Mouse (Mus musculus) ES-Bruce4 (cell line): ENCODE results near the gene Slc28a3. TPM values are rescaled to one million over a fixed set of nuclear protein-coding genes. Genes with fewer than 3 reads are reported as not detected.
A peak's percentile ranks its signal among the peaks of the same experiment; 100 is the strongest.

Experiments
- H3K27ac ChIP-seq: 2 replicates; pipeline ENCODE4 v1.5.1; 2012; ENCODE audit warnings: low read length, inconsistent platforms; ENCODE audit not compliant: insufficient read depth
- H3K27me3 ChIP-seq: 2 replicates; pipeline ENCODE4 v1.6.1; 2012; ENCODE audit warnings: mild to moderate bottlenecking, low read length, inconsistent platforms; ENCODE audit not compliant: control insufficient read depth, poor library complexity, insufficient read depth, severe bottlenecking
- H3K36me3 ChIP-seq: 2 replicates; pipeline ENCODE4 v1.6.1; 2012; ENCODE audit warnings: inconsistent platforms, mild to moderate bottlenecking, low read length, moderate library complexity; ENCODE audit not compliant: control insufficient read depth, poor library complexity, insufficient read depth, severe bottlenecking
- H3K4me1 ChIP-seq: one replicate; pipeline ENCODE4 v1.8.1; 2011; ENCODE audit warnings: low read length; ENCODE audit not compliant: control insufficient read depth, insufficient read depth
- H3K4me3 ChIP-seq: 2 replicates; pipeline ENCODE4 v1.5.1; 2011; ENCODE audit warnings: low read depth, mild to moderate bottlenecking, low read length
- H3K9ac ChIP-seq: 2 replicates; pipeline ENCODE4 v1.6.1; 2012; ENCODE audit warnings: low read depth, mild to moderate bottlenecking, inconsistent platforms; ENCODE audit not compliant: poor library complexity, severe bottlenecking
- H3K9me3 ChIP-seq: replicated peaks from 2 replicates; pipeline ENCODE4 v1.6.1; 2012; ENCODE audit warnings: mild to moderate bottlenecking, low read length, inconsistent platforms; ENCODE audit not compliant: control insufficient read depth, poor library complexity, insufficient read depth, severe bottlenecking
- CTCF ChIP-seq: IDR thresholded peaks from one replicate; pipeline ENCODE4 v1.8.1; 2011; ENCODE audit warnings: low read depth, low read length
- EP300 ChIP-seq: IDR thresholded peaks from 2 replicates; pipeline ENCODE4 v1.6.1; 2011; ENCODE audit warnings: low read depth, low read length; ENCODE audit not compliant: insufficient read depth
- POLR2A ChIP-seq: IDR thresholded peaks from one replicate; pipeline ENCODE4 v1.8.1; 2011; ENCODE audit warnings: low read length; ENCODE audit not compliant: insufficient read depth
- polyA plus RNA-seq: library from polyadenylated mRNA; stranded (reverse); fragments of >200 nt; gene quantifications from 2 replicates; pipeline ENCODE4 v1.2.4, GENCODE M21; 2011; ENCODE audit warnings: low read depth; ENCODE audit not compliant: missing spikeins, insufficient read depth, insufficient read length

Gene Slc28a3
- polyA plus RNA-seq, 1 experiment, result 0.31 TPM

DNA sequence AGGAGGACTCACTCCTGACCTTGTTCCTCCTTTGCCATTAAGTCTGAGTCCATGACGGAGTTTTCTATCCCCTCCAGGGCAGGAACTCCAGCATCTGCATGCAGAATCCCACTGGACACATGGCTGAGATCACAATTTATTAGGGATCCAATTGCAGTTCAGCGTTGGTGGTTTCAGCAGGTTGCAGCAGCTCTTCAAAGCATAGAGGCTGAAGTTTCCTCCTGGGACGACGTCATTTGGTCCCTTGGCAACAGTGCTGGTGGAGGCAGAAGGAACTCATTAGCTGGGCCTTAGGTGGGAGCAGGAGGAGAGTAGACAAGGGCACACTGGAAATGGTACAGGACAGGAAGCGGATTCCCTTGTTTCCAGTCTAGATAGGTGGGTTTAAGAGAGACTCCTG is 55.1 kb downstream of the Slc28a3 start:
- Histone ChIP-seq H3K27me3 (no peaks in the 10 kb centered on the region), H3K4me1 (no peaks in the 10 kb centered on the region), H3K4me3 (no peak overlapping the region), H3K9ac (no peak overlapping the region), H3K36me3 (no peaks in the 10 kb centered on the region), H3K27ac (no peak overlapping the region), H3K9me3 (no peaks in the 10 kb centered on the region)
- TF ChIP-seq CTCF (no peak), EP300 (no peak), POLR2A (no peak)

GRCm38 (mm10) chr13:58551924-58552323 is 58.8 kb downstream of the Slc28a3 start:
- TF ChIP-seq EP300, result no peak
- no peak for TF ChIP-seq POLR2A
- no peak for TF ChIP-seq CTCF

DNA sequence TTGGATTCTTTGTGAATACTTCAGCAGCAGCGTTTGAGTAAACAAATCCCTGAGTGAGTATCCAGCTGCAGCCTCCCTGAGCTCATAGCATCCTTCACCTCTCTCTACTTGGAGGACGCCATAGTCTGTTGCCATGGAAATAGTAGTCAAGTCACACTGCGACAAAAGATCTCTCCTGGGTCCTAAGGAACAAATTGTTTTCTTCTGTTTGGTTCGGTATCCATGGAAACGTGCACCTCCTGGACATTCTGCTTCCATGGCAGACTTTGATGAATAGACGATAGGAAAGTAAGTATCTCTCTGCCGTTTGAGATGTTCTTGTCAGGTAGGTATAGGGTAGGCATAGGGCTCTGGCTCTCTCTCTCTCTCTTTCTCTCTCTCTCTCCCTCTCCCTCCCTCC is 63.1 kb downstream of the Slc28a3 start:
- Histone ChIP-seq H3K9ac (no peak overlapping the region), H3K4me1 (no peaks in the 10 kb centered on the region), H3K9me3 (no peaks in the 10 kb centered on the region), H3K36me3 (no peaks in the 10 kb centered on the region), H3K4me3 (no peak overlapping the region), H3K27me3 (no peaks in the 10 kb centered on the region), H3K27ac (no peak overlapping the region)
- no peak for TF ChIP-seq EP300
- TF ChIP-seq POLR2A, result no peak
- no peak for TF ChIP-seq CTCF

More at GRCm38 (mm10) chr13:58551924-58552323, 58.8 kb downstream of the Slc28a3 start:
- no peaks in the 10 kb centered on the region for H3K36me3 ChIP-seq
- H3K9ac ChIP-seq, result no peak overlapping the region
- H3K4me3 ChIP-seq, result no peak overlapping the region
- H3K4me1 ChIP-seq, result no peaks in the 10 kb centered on the region
- H3K27ac ChIP-seq, result no peak overlapping the region
- H3K9me3 ChIP-seq, result no peaks in the 10 kb centered on the region
- no peaks in the 10 kb centered on the region for H3K27me3 ChIP-seq

DNA sequence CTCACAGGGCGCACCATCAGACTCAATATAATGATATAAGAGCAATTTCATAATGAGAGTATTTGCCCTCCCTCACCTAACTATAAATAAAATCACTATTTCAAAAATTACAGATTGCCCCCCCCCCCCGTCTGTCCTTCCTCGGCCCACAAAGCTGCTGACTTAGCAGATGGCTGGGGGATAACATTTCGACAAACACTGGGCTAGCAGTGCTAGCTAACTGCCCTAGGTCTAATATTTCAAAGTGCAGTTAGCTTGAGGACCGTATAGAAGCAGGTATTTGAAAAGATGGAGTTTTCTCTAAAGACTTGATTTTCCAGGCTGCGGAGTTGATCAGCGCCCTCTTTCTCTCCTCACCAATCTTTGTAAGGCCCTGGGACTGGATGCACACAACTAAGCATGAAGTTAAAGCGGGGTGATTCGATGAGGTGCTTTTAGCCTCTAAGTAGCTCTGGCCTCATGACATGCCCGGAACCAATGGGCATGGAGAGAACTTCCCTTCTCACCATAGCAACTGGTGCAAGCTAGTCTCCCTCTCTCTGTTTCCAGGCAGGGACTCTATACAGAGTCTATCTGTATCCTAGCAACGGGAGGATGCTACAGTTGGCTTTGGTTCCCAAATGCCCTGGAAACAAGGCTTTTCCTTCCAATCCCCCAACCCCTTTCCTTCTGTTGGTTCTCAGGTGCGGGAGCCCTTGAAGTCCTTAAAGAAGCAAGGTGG is 66.8 kb downstream of the Slc28a3 start:
- Histone ChIP-seq H3K27ac (no peak overlapping the region), H3K27me3 (no peaks in the 10 kb centered on the region), H3K36me3 (no peaks in the 10 kb centered on the region), H3K4me1 (peaks cover 1% of the 10 kb centered on the region), H3K9ac (no peak overlapping the region), H3K9me3 (no peaks in the 10 kb centered on the region), H3K4me3 (no peak overlapping the region)
- TF ChIP-seq CTCF (no peak), POLR2A (no peak), EP300 (no peak)

- H3K27ac ChIP-seq, result no peak overlapping the region
- H3K27me3 ChIP-seq, result no peaks in the 10 kb centered on the region
- H3K9ac ChIP-seq, result no peak overlapping the region
- no peak overlapping the region for H3K4me3 ChIP-seq
- H3K9me3 ChIP-seq, result no peaks in the 10 kb centered on the region
- TF ChIP-seq EP300, result no peak
- peak; percentile 98 for TF ChIP-seq CTCF
- H3K4me1 ChIP-seq, result peaks cover 1% of the 10 kb centered on the region
- no peaks in the 10 kb centered on the region for H3K36me3 ChIP-seq
Measured at GRCm38 (mm10) chr13:58543066-58543465, 67.6 kb downstream of the Slc28a3 start.

DNA sequence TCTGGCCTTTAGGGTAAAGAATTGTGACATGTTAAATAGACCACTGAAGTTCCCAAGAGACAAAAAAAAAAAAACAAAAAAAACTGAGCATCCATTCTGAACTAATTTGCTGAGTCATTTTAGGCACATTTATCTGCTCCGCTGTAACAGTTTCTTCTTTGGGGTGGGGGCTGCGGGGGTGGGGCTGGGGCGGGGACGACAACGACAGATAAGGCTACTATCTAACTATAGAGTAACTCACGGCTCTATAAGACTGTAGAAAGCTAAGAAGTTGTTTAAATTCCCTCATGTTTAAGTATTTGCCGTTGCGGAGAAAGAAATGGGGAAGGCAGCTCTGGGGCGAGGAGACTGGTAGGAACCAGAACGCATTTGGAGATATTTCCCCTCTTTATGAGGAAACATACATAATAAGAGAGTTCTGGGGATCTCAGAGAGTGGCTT is 68.1 kb downstream of the Slc28a3 start:
- H3K9ac ChIP-seq, result 0 out of 2 replicates have a peak overlapping the region, but pooled peaks have one; percentile 7
- no peak overlapping the region for H3K4me3 ChIP-seq
- H3K4me1 ChIP-seq, result peaks cover 1% of the 10 kb centered on the region
- no peaks in the 10 kb centered on the region for H3K36me3 ChIP-seq
- no peak overlapping the region for H3K27ac ChIP-seq
- no peaks in the 10 kb centered on the region for H3K9me3 ChIP-seq
- no peaks in the 10 kb centered on the region for H3K27me3 ChIP-seq
- TF ChIP-seq CTCF (no peak), EP300 (no peak), POLR2A (no peak)
